Mouse (Mus musculus): ENCODE measurements around the gene Olfr766-ps1. TPM values are rescaled to one million over a fixed set of nuclear protein-coding genes. Genes with fewer than 3 reads are reported as not detected.
A peak's percentile ranks its signal among the peaks of the same experiment; 100 is the strongest.

Gene Olfr766-ps1
- polyA plus RNA-seq, 1 experiment = not detected

DNA sequence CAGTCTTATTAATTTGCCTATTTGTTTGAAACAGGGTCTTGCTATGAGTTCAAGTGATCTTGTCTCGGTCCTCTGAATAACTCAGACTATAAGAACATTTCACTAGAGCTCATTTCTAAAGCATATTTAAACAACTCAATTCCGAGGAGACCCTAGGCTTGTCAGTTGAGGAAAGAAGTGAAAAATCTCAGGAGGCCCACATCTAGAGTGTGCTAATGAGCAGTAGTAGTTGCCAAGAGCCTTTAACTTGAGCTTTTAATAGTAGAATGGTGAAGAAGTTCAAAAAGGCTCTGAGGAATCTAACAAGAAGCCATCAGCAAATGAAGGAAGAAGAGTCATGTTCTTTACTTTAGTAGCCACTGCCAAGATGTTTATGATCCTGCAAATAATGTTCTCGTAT, 29.0 kb downstream of the Olfr766-ps1 start, which contains the start of gene Olfr764-ps1:
Gene Olfr764-ps1 (minus strand): TSS at position 101 of the 400 bp plus-strand sequence.
- TF ChIP-seq POLR2A (IDR thresholded peaks at IDR 0.05; ENCODE audit: low read depth, low read length) (no peak), CTCF (IDR thresholded peaks at IDR 0.05; ENCODE audit: extremely low read depth, insufficient read depth, insufficient read length, insufficient replicate concordance) (no peak)
- Histone ChIP-seq H3K27ac (ENCODE audit: insufficient read depth, low read length) (no peak within 1 kb of the TSS), H3K4me1 (ENCODE audit: control insufficient read depth, insufficient read depth, insufficient read length) (no peaks in the 10 kb centered on the region), H3K4me3 (ENCODE audit: extremely low read depth, insufficient read depth, insufficient read length) (no peak within 1 kb of the TSS), H3K27me3 (ENCODE audit: control insufficient read depth, insufficient read depth, low read length) (no peaks in the 10 kb centered on the region), H3K36me3 (ENCODE audit: control insufficient read depth, insufficient read depth, low read length) (no peaks in the 10 kb centered on the region)
- DNase-seq (ENCODE audit: low read depth in 1 of 2, low spot score in 2 of 2) = no peak
- 76% methylated on average over 3 of the region's 3 CpGs for WGBS

DNA sequence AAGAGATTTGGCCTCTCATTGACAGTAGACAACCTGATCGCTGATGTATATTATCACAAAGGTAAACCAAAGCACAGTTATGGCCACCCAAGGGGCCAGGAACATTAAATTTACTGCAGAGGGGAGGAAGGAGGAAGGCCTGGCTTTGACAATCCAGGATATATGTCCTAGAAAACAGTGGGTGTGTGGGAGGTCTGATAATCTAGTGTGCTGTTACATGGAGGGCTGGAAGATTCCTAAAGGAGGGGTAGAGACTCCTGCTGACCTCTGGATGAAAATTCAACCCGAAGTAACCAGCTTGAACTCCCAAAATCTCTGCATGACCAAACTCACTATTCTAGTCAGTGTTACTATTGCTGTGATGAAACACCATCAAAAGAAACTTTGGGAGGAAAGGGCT, 40.4 kb downstream of the Olfr766-ps1 start:
- H3K4me1 ChIP-seq (ENCODE audit: control insufficient read depth, insufficient read depth, insufficient read length) = no peaks in the 10 kb centered on the region
- DNase-seq (ENCODE audit: low read depth in 1 of 2, low spot score in 2 of 2) = no peak
- H3K4me3 ChIP-seq (ENCODE audit: extremely low read depth, insufficient read depth, insufficient read length) = no peak overlapping the region
- TF ChIP-seq CTCF (IDR thresholded peaks at IDR 0.05; ENCODE audit: extremely low read depth, insufficient read depth, insufficient read length, insufficient replicate concordance) (no peak), POLR2A (IDR thresholded peaks at IDR 0.05; ENCODE audit: low read depth, low read length) (no peak)
- 82% methylated on average over 2 of the region's 2 CpGs for WGBS
- no peaks in the 10 kb centered on the region for H3K27me3 ChIP-seq (ENCODE audit: control insufficient read depth, insufficient read depth, low read length)
- no peaks in the 10 kb centered on the region for H3K36me3 ChIP-seq (ENCODE audit: control insufficient read depth, insufficient read depth, low read length)
- H3K27ac ChIP-seq (ENCODE audit: insufficient read depth, low read length) = no peak overlapping the region

DNA sequence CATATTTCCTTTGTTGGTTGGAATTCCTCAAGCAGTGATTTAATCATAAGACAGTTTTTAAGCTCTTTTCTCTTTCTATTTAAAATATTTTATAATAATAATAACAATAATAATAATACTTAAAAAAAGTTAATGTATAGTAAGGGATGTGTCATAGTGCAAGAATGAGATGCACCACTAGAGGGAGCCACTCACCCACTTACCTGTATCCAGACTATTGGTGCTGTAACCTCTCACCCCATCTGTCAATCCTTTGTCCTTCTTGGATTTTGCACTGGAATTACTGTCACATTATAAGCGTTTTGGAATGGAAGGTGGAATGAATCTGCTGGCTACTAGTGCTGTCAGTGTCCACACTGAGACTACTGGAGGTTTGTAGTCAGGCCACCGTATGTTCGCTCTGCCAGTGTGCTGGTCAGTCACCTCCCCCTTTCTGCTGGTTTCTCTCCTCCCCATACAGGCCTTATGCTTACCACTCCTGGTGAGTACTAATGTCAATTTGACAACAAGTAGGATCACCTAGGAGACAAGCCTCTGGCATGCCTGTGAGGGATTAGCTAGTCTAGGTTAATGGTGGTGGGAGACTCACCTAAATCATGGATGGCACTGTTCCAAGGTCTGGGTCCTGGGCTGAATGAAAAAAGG, 42.6 kb downstream of the Olfr766-ps1 start:
- Histone ChIP-seq H3K4me3 (ENCODE audit: extremely low read depth, insufficient read depth, insufficient read length) (no peak overlapping the region), H3K36me3 (ENCODE audit: control insufficient read depth, insufficient read depth, low read length) (no peaks in the 10 kb centered on the region), H3K27ac (ENCODE audit: insufficient read depth, low read length) (no peak overlapping the region), H3K27me3 (ENCODE audit: control insufficient read depth, insufficient read depth, low read length) (no peaks in the 10 kb centered on the region), H3K4me1 (ENCODE audit: control insufficient read depth, insufficient read depth, insufficient read length) (no peaks in the 10 kb centered on the region)
- no peak for DNase-seq (ENCODE audit: low read depth in 1 of 2, low spot score in 2 of 2)
- TF ChIP-seq POLR2A (IDR thresholded peaks at IDR 0.05; ENCODE audit: low read depth, low read length) (no peak), CTCF (IDR thresholded peaks at IDR 0.05; ENCODE audit: extremely low read depth, insufficient read depth, insufficient read length, insufficient replicate concordance) (0 out of 2 replicates have a peak, but pooled peaks have one; percentile 5)
- 60% methylated on average over 3 of the region's 3 CpGs for WGBS

DNA sequence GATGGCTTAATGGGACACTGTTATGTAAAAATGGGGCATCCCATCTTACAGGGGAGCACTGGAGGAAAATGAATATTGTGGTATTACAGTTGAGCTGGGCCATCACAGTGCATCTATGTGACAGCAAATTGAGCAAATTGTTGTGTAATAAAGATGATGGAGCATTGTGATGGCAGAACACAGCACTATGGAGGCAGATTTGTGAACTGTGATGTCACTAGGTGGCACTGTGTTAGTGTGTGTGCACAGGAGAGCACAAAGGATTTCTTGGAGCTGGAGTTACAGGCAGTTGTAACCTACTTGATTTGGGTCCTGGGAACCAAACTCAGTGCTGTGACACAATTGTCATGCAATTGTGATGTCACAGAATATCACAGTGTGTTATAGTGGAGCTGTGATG, 45.5 kb downstream of the Olfr766-ps1 start:
- no peak for TF ChIP-seq POLR2A (IDR thresholded peaks at IDR 0.05; ENCODE audit: low read depth, low read length)
- no peak for TF ChIP-seq CTCF (IDR thresholded peaks at IDR 0.05; ENCODE audit: extremely low read depth, insufficient read depth, insufficient read length, insufficient replicate concordance)
- H3K27me3 ChIP-seq (ENCODE audit: control insufficient read depth, insufficient read depth, low read length) = no peaks in the 10 kb centered on the region
- no peak overlapping the region for H3K27ac ChIP-seq (ENCODE audit: insufficient read depth, low read length)
- H3K4me1 ChIP-seq (ENCODE audit: control insufficient read depth, insufficient read depth, insufficient read length) = no peaks in the 10 kb centered on the region
- H3K36me3 ChIP-seq (ENCODE audit: control insufficient read depth, insufficient read depth, low read length) = no peaks in the 10 kb centered on the region
- H3K4me3 ChIP-seq (ENCODE audit: extremely low read depth, insufficient read depth, insufficient read length) = no peak overlapping the region
- no peak for DNase-seq (ENCODE audit: low read depth in 1 of 2, low spot score in 2 of 2)

DNA sequence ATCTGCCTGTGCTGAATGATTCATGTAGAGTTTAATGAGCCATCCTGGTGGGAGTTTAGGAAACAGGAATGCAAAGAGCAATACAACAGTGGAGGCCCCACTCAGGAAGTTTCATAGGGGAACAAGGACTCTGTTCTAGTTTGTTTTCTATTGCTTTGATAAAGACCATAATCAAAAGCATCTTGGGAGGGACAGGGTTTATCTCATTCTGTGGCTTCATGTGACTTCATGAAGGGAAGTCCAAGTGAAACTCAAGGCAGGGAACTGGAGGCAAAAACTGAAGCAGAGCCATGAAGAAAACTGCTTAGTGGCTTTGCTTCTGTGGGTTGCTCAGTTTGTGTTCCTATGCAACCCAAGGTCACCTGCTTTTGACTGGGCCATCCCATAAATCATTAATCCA, 54.3 kb downstream of the Olfr766-ps1 start:
- TF ChIP-seq CTCF (IDR thresholded peaks at IDR 0.05; ENCODE audit: extremely low read depth, insufficient read depth, insufficient read length, insufficient replicate concordance) (no peak), POLR2A (IDR thresholded peaks at IDR 0.05; ENCODE audit: low read depth, low read length) (no peak)
- Histone ChIP-seq H3K4me1 (ENCODE audit: control insufficient read depth, insufficient read depth, insufficient read length) (no peaks in the 10 kb centered on the region), H3K27ac (ENCODE audit: insufficient read depth, low read length) (no peak overlapping the region), H3K36me3 (ENCODE audit: control insufficient read depth, insufficient read depth, low read length) (no peaks in the 10 kb centered on the region), H3K27me3 (ENCODE audit: control insufficient read depth, insufficient read depth, low read length) (no peaks in the 10 kb centered on the region), H3K4me3 (ENCODE audit: extremely low read depth, insufficient read depth, insufficient read length) (no peak overlapping the region)
- DNase-seq (ENCODE audit: low read depth in 1 of 2, low spot score in 2 of 2) = no peak

Other genes starting within 250 kb of the Olfr766-ps1 start
- gene Ormdl2, start 247.3 kb downstream of the Olfr766-ps1 start, polyA plus RNA-seq (2012; rRNA removed) = 25.5 and 28.9 TPM in 2 replicates
- gene Gdf11, start 177.3 kb downstream of the Olfr766-ps1 start, polyA plus RNA-seq (2012; rRNA removed) = 5.8 and 6.0 TPM in 2 replicates
- 25.8 and 35.7 TPM in 2 replicates for gene Cd63, start 168.0 kb downstream of the Olfr766-ps1 start, polyA plus RNA-seq (2012; rRNA removed)
- gene Rdh5, start 146.1 kb downstream of the Olfr766-ps1 start, polyA plus RNA-seq (2012; rRNA removed) = 15.1 and 15.8 TPM in 2 replicates
- gene Bloc1s1, start 144.9 kb downstream of the Olfr766-ps1 start, polyA plus RNA-seq (2012; rRNA removed) = 113 and 138 TPM in 2 replicates
- gene Itga7, start 135.2 kb downstream of the Olfr766-ps1 start, polyA plus RNA-seq (2012; rRNA removed) = 5.8 and 6.5 TPM in 2 replicates
- gene Mettl7b, start 108.0 kb downstream of the Olfr766-ps1 start, polyA plus RNA-seq (2012; rRNA removed) = 0.07 TPM in 1 of 2 replicates, not detected in the other
- not detected in 2 replicates for gene Olfr9, start 79.5 kb downstream of the Olfr766-ps1 start, polyA plus RNA-seq (2012; rRNA removed)
- gene Olfr763, start 58.2 kb downstream of the Olfr766-ps1 start, polyA plus RNA-seq (2012; rRNA removed) = not detected in 2 replicates
- not detected in 2 replicates for gene Olfr764-ps1, start 29.1 kb downstream of the Olfr766-ps1 start, polyA plus RNA-seq (2012; rRNA removed)
- not detected in 2 replicates for gene Olfr765, start 19.0 kb downstream of the Olfr766-ps1 start, polyA plus RNA-seq (2012; rRNA removed)
- not detected in 2 replicates for gene Olfr767, start 13.9 kb upstream of the Olfr766-ps1 start, polyA plus RNA-seq (2012; rRNA removed)
- not detected in 2 replicates for gene Olfr768, start 30.4 kb upstream of the Olfr766-ps1 start, polyA plus RNA-seq (2012; rRNA removed)
- gene Olfr769, start 48.9 kb upstream of the Olfr766-ps1 start, polyA plus RNA-seq (2012; rRNA removed) = not detected in 2 replicates
- not detected in 2 replicates for gene Olfr770, start 70.0 kb upstream of the Olfr766-ps1 start, polyA plus RNA-seq (2012; rRNA removed)
- not detected in 2 replicates for gene Olfr771, start 95.8 kb upstream of the Olfr766-ps1 start, polyA plus RNA-seq (2012; rRNA removed)
- not detected in 2 replicates for gene Olfr772, start 108.9 kb upstream of the Olfr766-ps1 start, polyA plus RNA-seq (2012; rRNA removed)
- not detected in 2 replicates for gene Olfr773, start 118.4 kb upstream of the Olfr766-ps1 start, polyA plus RNA-seq (2012; rRNA removed)
- not detected in 2 replicates for gene Olfr774, start 167.2 kb upstream of the Olfr766-ps1 start, polyA plus RNA-seq (2012; rRNA removed)
- not detected in 2 replicates for gene Olfr775, start 179.4 kb upstream of the Olfr766-ps1 start, polyA plus RNA-seq (2012; rRNA removed)
- not detected in 2 replicates for gene Olfr776, start 190.2 kb upstream of the Olfr766-ps1 start, polyA plus RNA-seq (2012; rRNA removed)
- gene Olfr777, start 202.5 kb upstream of the Olfr766-ps1 start, polyA plus RNA-seq (2012; rRNA removed) = not detected in 2 replicates
- gene Olfr780, start 249.1 kb upstream of the Olfr766-ps1 start, polyA plus RNA-seq (2012; rRNA removed) = not detected in 2 replicates

Measured in spleen, adult 2 months (tissue).